8 mouse cellular contexts compared by ENCODE assay signal in genomic region chr8:122376365-122377231, GRCm38 (mm10). TPM values are rescaled to one million over a fixed set of nuclear protein-coding genes. Genes with fewer than 3 reads are reported as not detected.
DNase-seq lines count a peak whose midpoint lies in the region; ATAC-seq lines count a peak whose summit lies in the region.

Gene Zc3h18, plus strand, starts transcription at chr8:122376609.

- H3K27me3 ChIP-seq in hindbrain, embryonic 14.5 days (ENCODE audit: control insufficient read depth, insufficient read depth, low read length), result no peaks in the 10 kb centered on the region

- peak within 1 kb of the TSS; percentile 91 for H3K27ac ChIP-seq in hindbrain, embryonic 14.5 days

- peaks cover 19% of the 10 kb centered on the region for H3K36me3 ChIP-seq in hindbrain, embryonic 14.5 days (replicated peaks; ENCODE audit: control insufficient read depth, insufficient read depth)

- H3K4me3 ChIP-seq in hindbrain, embryonic 14.5 days (replicated peaks; ENCODE audit: low read length), result peak within 1 kb of the TSS; percentile 78

- peak; percentile 94 for ATAC-seq in hindbrain, embryonic 14.5 days (ENCODE audit: low FRiP score)

- WGBS in hindbrain, embryonic 14.5 days, result under 1% methylated on average over 90 of the region's 107 CpGs

- DNase-seq in R1 (ENCODE audit: low read depth, low spot score), result peak; percentile 97
- DNase-seq in cerebellum, postnatal 25 days, result peak; percentile 99 to 100
- peak; percentile 96 to 99 for DNase-seq in frontal cortex, postnatal 25 days (ENCODE audit: low spot score in 2 of 2)
- DNase-seq in hindbrain, embryonic 14.5 days (ENCODE audit: low spot score), result peak; percentile 100
- DNase-seq in layer of hippocampus, postnatal 36 days, result peak; percentile 99
- DNase-seq in lung, postnatal 36 days, result peak; percentile 99
- DNase-seq in retina, postnatal 1 day, result peak; percentile 99
- DNase-seq in urinary bladder, adult 18-20 months (ENCODE audit: low spot score in 2 of 2), result peak; percentile 95 to 98

- no peaks in the 10 kb centered on the region for H3K9me3 ChIP-seq in hindbrain, embryonic 14.5 days (ENCODE audit: control insufficient read depth, low read length)

- H3K9ac ChIP-seq in hindbrain, embryonic 14.5 days, result peak within 1 kb of the TSS; percentile 74

- H3K4me1 ChIP-seq in hindbrain, embryonic 14.5 days (replicated peaks; ENCODE audit: control insufficient read depth, insufficient read depth, low read length), result peaks cover 19% of the 10 kb centered on the region

- H3K4me2 ChIP-seq in hindbrain, embryonic 14.5 days (replicated peaks), result peak within 1 kb of the TSS; percentile 88

RNA-seq across cellular contexts. Expression of gene Zc3h18, which starts in this region (rescaled TPM):
- 22.9 and 23.4 TPM in 2 replicates for polyA plus RNA-seq in hindbrain, embryonic 14.5 days (2014; fragmentation: Nextera tagmentation; extraction: Ambion mirVana)
- 10 to 100 TPM; 38.9 to 39.1 TPM for total RNA-seq in layer of hippocampus, postnatal 36 days (2021)

Comparison
In these comparisons a context has a peak if more than half of its experiments do, and no peak if none do; other contexts are left out.
1. Peak in every context shown above with its lines: DNase-seq, ATAC-seq, H3K4me3 ChIP-seq and H3K27ac ChIP-seq.